Mouse (Mus musculus) midbrain, embryonic 14.5 days (tissue): ENCODE data around the gene Scn2b. TPM values are rescaled to one million over a fixed set of nuclear protein-coding genes. Genes with fewer than 3 reads are reported as not detected.

Source experiments
- ATAC-seq: fragments of 200-750 bp; cut with Nextera tagmentation; 2 replicates; pipeline ENCODE4 v1.8.0; 2017; ENCODE audit warnings: moderate number of reproducible peaks, moderate library complexity; ENCODE audit not compliant: low FRiP score, low TSS enrichment
- DNase-seq: peaks from one replicate; pipeline ENCODE4 v3.0.0-alpha.2; 2015
- H3K27ac ChIP-seq: fragments of 300-500 bp; sonication (generic); replicated peaks from 2 replicates; pipeline ENCODE4 v1.5.1; 2014; ENCODE audit warnings: mild to moderate bottlenecking, low read depth, low read length, moderate library complexity
- H3K27me3 ChIP-seq: fragments of 300-500 bp; sonication (generic); 2 replicates; pipeline ENCODE4 v1.6.1; 2014; ENCODE audit warnings: low read length, control low read depth, mixed read lengths; ENCODE audit not compliant: control insufficient read depth, insufficient read depth
- H3K36me3 ChIP-seq: fragments of 300-500 bp; sonication (generic); 2 replicates; pipeline ENCODE4 v1.6.1; 2014; ENCODE audit warnings: low read length, control low read depth; ENCODE audit not compliant: control insufficient read depth, insufficient read depth
- H3K4me1 ChIP-seq: fragments of 300-500 bp; sonication (generic); 2 replicates; pipeline ENCODE4 v1.6.1; 2014; ENCODE audit warnings: mild to moderate bottlenecking, antibody characterized with exemption, low read length, control low read depth; ENCODE audit not compliant: control insufficient read depth, insufficient read depth
- H3K4me2 ChIP-seq: fragments of 300-500 bp; sonication (generic); 2 replicates; pipeline ENCODE4 v1.6.1; 2014; ENCODE audit warnings: mild to moderate bottlenecking, low read length, moderate library complexity
- H3K4me3 ChIP-seq: fragments of 300-500 bp; sonication (generic); replicated peaks from 2 replicates; pipeline ENCODE4 v1.5.1; 2014; ENCODE audit warnings: low read depth, low read length
- H3K9ac ChIP-seq: fragments of 300-500 bp; sonication (generic); replicated peaks from 2 replicates; pipeline ENCODE4 v1.6.1; 2014; ENCODE audit warnings: mild to moderate bottlenecking, low read length, moderate library complexity
- H3K9me3 ChIP-seq: fragments of 300-500 bp; sonication (generic); 2 replicates; pipeline ENCODE4 v1.6.1; 2016; ENCODE audit warnings: low read length, control low read depth, mixed read lengths; ENCODE audit not compliant: control insufficient read depth
- WGBS: fragments of 180-500 bp; shearing (Covaris S2); extraction: QIAGEN DNeasy Blood & Tissue Kit; methylation state at CpG from one replicate; pipeline ENCODE4 v1.1.7; 2014; 5-methylcytosine and 5-hydroxymethylcytosine counted together
- polyA plus RNA-seq: library from polyadenylated mRNA; unstranded; fragments of >200 nt; fragmentation: Nextera tagmentation; extraction: Ambion mirVana; gene quantifications from 2 replicates; pipeline ENCODE4 v1.2.1, GENCODE M21; 2014

Gene Scn2b
- polyA plus RNA-seq, 1 experiment from 2014 or later = 6.6 TPM

DNA sequence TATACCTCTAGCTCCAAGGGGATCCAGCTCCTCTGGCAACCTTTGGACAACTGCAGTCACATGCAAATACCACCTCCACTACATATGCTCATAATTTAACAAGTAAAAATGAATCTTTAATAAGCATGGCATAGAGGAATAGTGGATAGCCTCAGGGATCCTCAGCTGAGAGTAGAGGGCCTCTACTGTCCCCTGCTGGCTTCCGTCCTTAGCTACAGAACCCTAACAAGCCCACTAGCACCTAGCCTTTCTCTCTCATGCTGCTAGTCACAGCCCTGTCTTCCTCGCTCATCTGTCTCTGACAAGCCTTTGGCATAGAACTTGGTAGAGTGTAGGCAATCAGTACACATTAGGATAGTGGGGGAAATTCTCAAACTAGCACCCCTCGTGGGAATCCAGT, 26.8 kb upstream of the Scn2b start:
- H3K36me3 ChIP-seq = no peaks in the 10 kb centered on the region
- H3K9ac ChIP-seq = no peak overlapping the region
- 73% methylated on average over 3 of the region's 3 CpGs for WGBS
- ATAC-seq = no peak
- H3K27me3 ChIP-seq = no peaks in the 10 kb centered on the region
- H3K4me1 ChIP-seq = no peaks in the 10 kb centered on the region
- no peak overlapping the region for H3K27ac ChIP-seq
- peak; percentile 30 for DNase-seq
- no peaks in the 10 kb centered on the region for H3K9me3 ChIP-seq
- H3K4me2 ChIP-seq = no peak overlapping the region
- no peak overlapping the region for H3K4me3 ChIP-seq

DNA sequence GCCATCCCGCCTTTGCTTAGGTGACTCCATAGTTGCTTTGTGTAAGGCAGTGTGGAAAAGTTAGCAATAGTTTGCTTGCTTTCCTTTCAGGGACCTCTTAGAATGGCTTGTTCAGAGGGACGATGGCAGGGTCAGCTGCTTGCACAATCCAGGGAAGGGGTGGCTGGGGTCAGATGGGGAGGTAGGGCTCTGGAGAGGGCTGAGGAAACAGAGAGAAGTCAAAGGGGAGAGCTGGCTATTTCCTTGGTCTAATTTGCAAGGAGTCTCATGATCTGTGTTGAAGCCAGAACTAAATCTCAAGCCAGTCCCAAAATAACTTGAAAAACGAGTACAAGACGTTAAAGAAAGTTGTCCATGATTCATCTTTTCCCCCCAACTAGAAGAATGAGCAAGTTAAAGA, 24.9 kb upstream of the Scn2b start:
- 72% methylated on average over 4 of the region's 4 CpGs for WGBS
- DNase-seq (no peak), ATAC-seq (no peak)
- Histone ChIP-seq H3K36me3 (no peaks in the 10 kb centered on the region), H3K9ac (no peak overlapping the region), H3K4me1 (no peaks in the 10 kb centered on the region), H3K9me3 (no peaks in the 10 kb centered on the region), H3K4me3 (no peak overlapping the region), H3K27ac (no peak overlapping the region), H3K4me2 (no peak overlapping the region), H3K27me3 (no peaks in the 10 kb centered on the region)

DNA sequence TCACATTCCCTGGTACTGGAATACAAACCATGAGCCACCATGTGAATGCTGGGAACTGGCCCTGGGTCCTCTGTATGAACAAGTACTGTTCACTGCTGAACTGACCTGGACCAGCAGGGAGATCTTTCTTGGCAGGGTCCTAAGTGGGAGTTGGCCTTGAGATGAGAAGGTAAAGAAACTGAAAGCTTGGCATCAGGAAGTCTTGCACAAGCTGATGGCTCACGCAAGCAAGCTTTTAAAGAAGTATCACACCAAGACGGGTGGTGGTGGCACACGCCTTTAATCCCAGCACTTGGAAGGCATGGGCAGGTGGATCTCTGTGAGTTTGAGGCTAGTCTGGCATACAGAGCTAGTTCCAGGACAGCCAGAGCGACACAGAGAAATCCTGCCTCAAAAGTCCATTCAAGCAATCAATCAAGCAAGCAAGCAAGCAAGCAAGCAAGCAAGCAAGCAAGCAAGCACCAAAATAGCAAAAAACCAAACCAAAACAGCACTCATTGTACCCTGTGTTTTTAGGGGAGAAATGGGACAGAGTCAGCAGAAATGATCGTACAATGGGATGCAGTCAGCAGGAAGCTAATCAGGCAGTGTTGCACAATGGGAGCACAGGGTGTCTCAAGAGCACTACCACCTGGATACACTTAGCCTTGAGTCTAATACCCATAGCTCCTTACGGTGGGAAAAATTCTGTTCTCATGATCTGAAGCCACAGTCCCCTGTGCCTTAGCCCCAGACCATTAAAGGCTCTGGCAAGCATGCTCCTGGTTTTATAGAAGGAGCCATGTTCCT, 22.2 kb upstream of the Scn2b start:
- Histone ChIP-seq H3K36me3 (no peaks in the 10 kb centered on the region), H3K4me1 (no peaks in the 10 kb centered on the region), H3K9ac (no peak overlapping the region), H3K4me2 (no peak overlapping the region), H3K9me3 (no peaks in the 10 kb centered on the region), H3K4me3 (no peak overlapping the region), H3K27ac (no peak overlapping the region), H3K27me3 (no peaks in the 10 kb centered on the region)
- DNase-seq = no peak
- no peak for ATAC-seq
- 84% methylated on average over 6 of the region's 6 CpGs for WGBS

DNA sequence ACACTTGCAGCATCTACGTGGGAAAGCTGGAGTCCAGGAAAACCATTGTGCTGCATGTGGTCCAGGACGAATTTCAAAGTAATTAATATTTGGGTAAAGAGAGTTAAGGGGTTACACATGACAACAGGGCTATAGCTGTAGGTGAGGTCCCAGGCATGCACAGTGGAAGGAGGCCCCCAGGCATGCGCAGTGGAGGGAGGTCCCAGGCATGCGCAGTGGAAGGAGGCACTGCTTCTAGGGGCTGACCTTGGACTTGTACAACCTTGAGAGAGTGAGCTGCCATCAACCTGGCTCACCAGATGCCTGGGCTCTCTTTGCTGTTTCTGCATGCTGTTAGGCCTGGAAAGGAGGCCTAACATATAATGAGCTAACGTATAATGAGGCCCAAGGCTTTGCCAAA, 19.7 kb upstream of the Scn2b start:
- H3K27ac ChIP-seq = no peak overlapping the region
- no peak overlapping the region for H3K4me2 ChIP-seq
- no peak overlapping the region for H3K4me3 ChIP-seq
- no peaks in the 10 kb centered on the region for H3K9me3 ChIP-seq
- ATAC-seq (no peak), DNase-seq (no peak)
- WGBS = 82% methylated on average over 5 of the region's 5 CpGs
- no peaks in the 10 kb centered on the region for H3K4me1 ChIP-seq
- no peaks in the 10 kb centered on the region for H3K27me3 ChIP-seq
- H3K36me3 ChIP-seq = no peaks in the 10 kb centered on the region
- H3K9ac ChIP-seq = no peak overlapping the region

DNA sequence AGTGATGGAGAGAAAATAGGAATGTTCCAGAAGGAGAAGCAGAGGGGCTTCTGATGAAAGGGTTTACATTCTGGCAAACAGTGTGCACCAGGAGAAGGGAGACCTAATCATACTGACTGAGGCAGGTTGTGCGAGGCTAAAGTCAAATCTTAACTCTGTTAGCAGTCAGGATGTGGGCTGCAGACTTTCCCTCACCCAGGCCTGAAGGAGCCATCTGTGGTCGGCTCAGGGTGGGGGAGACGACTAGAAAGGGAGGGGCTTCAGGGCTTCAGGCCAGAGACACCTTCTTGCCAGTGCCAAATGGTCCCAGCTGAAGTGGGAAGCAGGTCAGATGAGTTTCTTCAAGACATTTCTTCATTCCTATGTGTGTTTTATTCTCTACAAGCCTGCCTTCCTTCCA, 19.2 kb upstream of the Scn2b start:
- Histone ChIP-seq H3K9ac (no peak overlapping the region), H3K9me3 (no peaks in the 10 kb centered on the region), H3K4me2 (no peak overlapping the region), H3K27me3 (no peaks in the 10 kb centered on the region), H3K36me3 (no peaks in the 10 kb centered on the region), H3K27ac (no peak overlapping the region), H3K4me3 (no peak overlapping the region), H3K4me1 (no peaks in the 10 kb centered on the region)
- 52% methylated on average over 3 of the region's 3 CpGs for WGBS
- DNase-seq (no peak), ATAC-seq (no peak)

DNA sequence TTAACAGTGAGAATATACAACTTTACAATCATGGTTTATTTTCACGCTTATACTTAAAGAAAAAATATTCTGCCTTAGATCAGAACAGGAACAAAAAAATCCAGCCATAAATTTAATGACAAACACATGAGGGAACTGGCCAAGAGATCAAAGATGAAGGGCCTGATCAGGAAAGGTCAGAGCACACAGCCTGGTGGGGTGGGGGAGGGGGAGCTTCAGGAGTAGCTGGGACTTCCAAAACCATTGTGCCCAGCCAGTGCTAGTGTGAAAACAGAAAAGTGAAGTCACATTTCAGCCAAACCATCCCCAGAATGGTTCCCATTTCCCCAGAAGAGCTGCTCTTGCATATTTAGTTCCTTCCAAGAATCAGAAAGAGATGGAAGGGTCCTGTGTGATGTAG, 15.1 kb upstream of the Scn2b start:
- Histone ChIP-seq H3K27ac (no peak overlapping the region), H3K27me3 (no peaks in the 10 kb centered on the region), H3K36me3 (no peaks in the 10 kb centered on the region), H3K4me2 (no peak overlapping the region), H3K4me1 (no peaks in the 10 kb centered on the region), H3K9ac (no peak overlapping the region), H3K9me3 (no peaks in the 10 kb centered on the region), H3K4me3 (no peak overlapping the region)
- WGBS = 93% methylated on average over 1 of the region's 1 CpGs
- no peak for DNase-seq
- ATAC-seq = no peak

DNA sequence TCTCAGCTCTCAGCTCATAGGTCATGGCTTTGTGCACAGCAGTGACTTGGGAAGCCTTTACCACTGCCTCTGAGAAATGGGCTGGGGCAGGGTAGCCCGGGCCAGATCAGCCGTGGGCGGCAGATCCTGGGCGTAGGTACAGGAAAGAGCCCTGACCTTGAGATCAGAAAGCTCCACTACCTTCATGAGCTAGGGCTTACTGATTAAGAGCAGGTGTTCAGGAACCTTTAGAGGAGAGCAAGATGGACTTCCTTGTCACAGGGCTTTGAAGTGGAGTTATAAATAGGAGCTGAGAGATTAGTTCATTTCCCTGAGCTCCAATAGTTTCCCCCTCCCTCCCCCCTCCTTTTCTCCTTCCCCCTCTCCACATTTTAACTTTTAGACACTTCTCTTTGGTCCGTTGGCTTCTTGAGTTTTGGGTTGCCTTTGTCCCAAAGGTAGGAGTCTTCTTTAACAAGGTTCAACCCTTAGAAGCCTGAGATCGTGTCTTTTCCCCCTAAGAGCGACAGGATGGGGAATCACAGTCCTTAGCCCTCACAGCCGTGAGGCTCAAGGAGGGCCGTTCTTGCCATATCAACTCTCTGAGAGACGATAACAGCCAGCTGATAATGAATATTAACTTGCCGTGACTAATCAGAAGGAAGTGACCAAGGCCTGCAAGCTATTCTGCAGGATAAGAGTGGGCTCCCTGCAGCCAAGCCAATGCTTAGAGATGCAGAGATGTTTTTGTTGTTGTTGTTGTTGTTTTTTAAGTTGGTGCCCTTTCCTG, 14.2 kb upstream of the Scn2b start:
- 69% methylated on average over 11 of the region's 11 CpGs for whole genome bisulfite sequencing
- H3K27ac ChIP-seq = no peak overlapping the region
- no peak overlapping the region for H3K4me3 ChIP-seq

DNA sequence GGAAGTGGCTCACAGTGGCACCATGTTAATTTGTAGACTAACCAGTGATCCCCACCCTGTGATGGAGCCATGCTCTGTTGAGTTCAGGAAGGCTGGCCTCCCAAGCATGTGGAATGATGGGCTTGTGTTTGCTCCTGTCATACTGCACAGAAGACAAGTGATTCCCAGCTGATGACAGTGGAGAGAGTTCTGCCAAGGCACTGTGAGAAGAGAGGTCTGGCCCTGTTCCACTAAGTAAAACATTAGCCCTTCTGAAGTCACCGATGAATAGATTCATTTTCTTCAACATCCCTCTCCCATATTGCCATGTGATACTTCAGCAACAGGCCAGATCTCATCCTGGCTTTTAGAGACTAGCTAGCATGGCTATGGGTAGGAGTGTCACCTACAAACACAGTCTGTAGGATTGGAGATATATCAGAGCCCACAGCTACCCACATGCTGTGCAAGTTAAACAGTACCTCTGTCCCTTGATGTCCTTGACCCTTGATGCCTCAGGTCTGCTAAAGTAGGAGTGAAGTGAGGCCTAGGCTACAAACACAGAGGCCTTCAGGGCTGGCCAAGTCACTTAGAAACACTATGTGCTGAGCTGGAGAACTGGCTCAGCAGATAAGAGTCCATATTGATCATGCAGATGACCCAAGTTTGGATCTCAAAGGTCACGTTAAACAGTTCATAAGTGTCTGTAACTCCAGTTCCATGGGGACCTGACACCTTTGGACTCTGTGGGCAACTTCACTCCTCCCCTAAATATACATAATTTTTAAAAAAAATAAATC, 11.8 kb upstream of the Scn2b start:
- Histone ChIP-seq H3K27me3 (no peaks in the 10 kb centered on the region), H3K4me3 (no peak overlapping the region), H3K9me3 (no peaks in the 10 kb centered on the region), H3K27ac (no peak overlapping the region), H3K36me3 (no peaks in the 10 kb centered on the region), H3K4me2 (no peak overlapping the region), H3K4me1 (no peaks in the 10 kb centered on the region), H3K9ac (no peak overlapping the region)
- no peak for DNase-seq
- WGBS = 91% methylated on average over 2 of the region's 2 CpGs
- no peak for ATAC-seq

More for the DNA sequence above, 14.2 kb upstream of the Scn2b start:
- Histone ChIP-seq H3K36me3 (no peaks in the 10 kb centered on the region), H3K9ac (no peak overlapping the region), H3K27me3 (no peaks in the 10 kb centered on the region), H3K9me3 (no peaks in the 10 kb centered on the region), H3K4me1 (no peaks in the 10 kb centered on the region), H3K4me2 (no peak overlapping the region)
- DNase-seq (no peak), ATAC-seq (no peak)
